Mouse (Mus musculus) heart, embryonic 13.5 days (tissue): Measurements from ENCODE around the gene Csmd2. TPM values are rescaled to one million over a fixed set of nuclear protein-coding genes. Genes with fewer than 3 reads are reported as not detected.
"Not testable (repeated sequence)": the region's sequence is repeated elsewhere in the genome, so short reads cannot be mapped to it uniquely, and the experiment has no call there.

Experiments used
- ATAC-seq: fragments of 200-750 bp; cut with Nextera tagmentation; 2 replicates; pipeline ENCODE4 v1.8.0; 2017; ENCODE audit warnings: moderate TSS enrichment; ENCODE audit not compliant: insufficient number of reproducible peaks, low FRiP score, low TSS enrichment; ENCODE audit errors: extremely low read depth
- H3K27ac ChIP-seq: fragments of 300-500 bp; sonication (generic); replicated peaks from 2 replicates; pipeline ENCODE4 v1.5.1; 2015; ENCODE audit warnings: moderate library complexity, mild to moderate bottlenecking, inconsistent platforms
- H3K27me3 ChIP-seq: fragments of 300-500 bp; sonication (generic); replicated peaks from 2 replicates; pipeline ENCODE4 v1.6.1; 2015; ENCODE audit warnings: mild to moderate bottlenecking, inconsistent platforms
- H3K36me3 ChIP-seq: fragments of 300-500 bp; sonication (generic); 2 replicates; pipeline ENCODE4 v1.6.1; 2015; ENCODE audit warnings: mild to moderate bottlenecking, inconsistent platforms
- H3K4me1 ChIP-seq: fragments of 300-500 bp; sonication (generic); 2 replicates; pipeline ENCODE4 v1.6.1; 2015; ENCODE audit warnings: inconsistent platforms
- H3K4me2 ChIP-seq: fragments of 300-500 bp; sonication (generic); 2 replicates; pipeline ENCODE4 v1.6.1; 2015; ENCODE audit warnings: inconsistent platforms, mild to moderate bottlenecking, moderate library complexity
- H3K4me3 ChIP-seq: fragments of 300-500 bp; sonication (generic); 2 replicates; pipeline ENCODE4 v1.5.1; 2015; ENCODE audit warnings: moderate library complexity, mild to moderate bottlenecking, inconsistent platforms
- H3K9ac ChIP-seq: fragments of 300-500 bp; sonication (generic); 2 replicates; pipeline ENCODE4 v1.6.1; 2015; ENCODE audit warnings: inconsistent platforms, mild to moderate bottlenecking, moderate library complexity
- H3K9me3 ChIP-seq: fragments of 300-500 bp; sonication (generic); 2 replicates; pipeline ENCODE4 v1.6.1; 2016; ENCODE audit warnings: inconsistent platforms
- WGBS: fragments of 180-500 bp; shearing (Covaris S2); methylation state at CpG from one replicate; pipeline ENCODE4 v1.1.7; 2015; ENCODE audit warnings: mixed read lengths; 5-methylcytosine and 5-hydroxymethylcytosine counted together
- polyA plus RNA-seq: library from polyadenylated mRNA; unstranded; fragments of >200 nt; fragmentation: Nextera tagmentation; extraction: Ambion mirVana; gene quantifications from 2 replicates; pipeline ENCODE4 v1.2.1, GENCODE M21; 2015

The Csmd2 gene
- polyA plus RNA-seq, 1 experiment from 2014 or later = 0.01 TPM

DNA sequence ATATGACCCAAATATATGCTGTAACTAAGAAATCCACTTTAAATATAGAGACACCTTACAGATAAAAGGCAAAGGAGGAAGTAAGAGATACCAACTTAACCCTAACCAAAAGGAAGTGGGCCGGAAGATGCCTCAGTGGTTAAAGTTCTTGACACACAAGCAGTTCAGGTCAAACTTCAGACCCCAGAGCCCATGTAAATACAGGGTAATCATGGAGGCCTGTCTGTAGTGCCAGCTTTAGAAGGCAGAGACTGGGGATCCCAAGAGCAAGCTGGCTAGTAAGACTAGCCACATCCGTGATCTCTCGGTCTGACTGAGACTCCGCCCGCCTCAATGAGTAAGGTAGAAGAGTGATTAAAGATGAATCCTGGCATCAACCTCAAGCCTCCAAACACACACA is 606.4 kb downstream of the Csmd2 start:
- Histone ChIP-seq H3K4me3 (no peak overlapping the region), H3K4me1 (peaks cover 4% of the 10 kb centered on the region; the same call in 1 of the 2 replicates), H3K36me3 (peaks cover 31% of the 10 kb centered on the region), H3K27ac (no peak overlapping the region), H3K9ac (no peak overlapping the region), H3K9me3 (no peaks in the 10 kb centered on the region), H3K27me3 (no peaks in the 10 kb centered on the region), H3K4me2 (no peak overlapping the region)
- ATAC-seq = no peak
- WGBS = 83% methylated on average over 5 of the region's 5 CpGs

DNA sequence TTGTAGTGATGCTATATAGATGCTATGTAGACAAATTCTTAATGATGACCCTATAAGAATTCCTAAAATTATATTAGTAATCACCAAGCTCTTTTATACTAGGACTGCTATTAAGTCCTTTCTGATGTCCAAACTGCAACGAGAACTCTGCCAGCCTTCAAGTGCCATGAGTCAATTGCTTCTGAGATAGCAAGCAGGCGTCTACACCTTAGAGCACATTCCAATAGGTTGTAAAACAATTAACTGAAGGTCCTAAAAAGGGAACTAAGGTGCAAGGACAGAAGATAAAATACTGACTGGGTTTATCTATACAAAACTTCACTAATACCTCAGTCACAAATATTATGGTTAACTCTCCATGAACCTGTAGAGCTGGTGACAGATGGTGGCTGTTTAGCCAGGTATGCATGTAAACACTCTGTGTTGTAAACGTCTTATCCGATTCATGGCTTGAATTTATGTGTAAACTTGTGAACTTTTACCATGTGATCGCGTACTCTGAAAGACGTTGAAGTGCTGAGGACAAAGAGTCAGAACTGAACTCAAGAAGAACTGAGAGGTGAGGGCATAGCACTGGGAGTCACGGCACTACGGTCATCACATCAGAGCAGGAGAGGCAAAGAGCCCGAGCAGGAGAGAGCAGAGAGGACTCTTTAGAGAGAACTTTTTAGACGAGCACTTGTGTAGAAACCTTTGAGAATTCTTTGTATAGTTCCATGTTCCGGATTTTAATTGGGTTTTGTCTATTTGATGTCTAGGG is 610.3 kb downstream of the Csmd2 start:
- H3K27me3 ChIP-seq = no peaks in the 10 kb centered on the region
- no peaks in the 10 kb centered on the region for H3K9me3 ChIP-seq
- no peak overlapping the region for H3K4me2 ChIP-seq
- H3K4me1 ChIP-seq = peaks cover 4% of the 10 kb centered on the region; the same call in 1 of the 2 replicates
- WGBS = 74% methylated on average over 12 of the region's 12 CpGs
- no peak for ATAC-seq
- H3K36me3 ChIP-seq = peaks cover 34% of the 10 kb centered on the region
- H3K9ac ChIP-seq = no peak overlapping the region
- H3K27ac ChIP-seq = no peak overlapping the region
- H3K4me3 ChIP-seq = no peak overlapping the region

DNA sequence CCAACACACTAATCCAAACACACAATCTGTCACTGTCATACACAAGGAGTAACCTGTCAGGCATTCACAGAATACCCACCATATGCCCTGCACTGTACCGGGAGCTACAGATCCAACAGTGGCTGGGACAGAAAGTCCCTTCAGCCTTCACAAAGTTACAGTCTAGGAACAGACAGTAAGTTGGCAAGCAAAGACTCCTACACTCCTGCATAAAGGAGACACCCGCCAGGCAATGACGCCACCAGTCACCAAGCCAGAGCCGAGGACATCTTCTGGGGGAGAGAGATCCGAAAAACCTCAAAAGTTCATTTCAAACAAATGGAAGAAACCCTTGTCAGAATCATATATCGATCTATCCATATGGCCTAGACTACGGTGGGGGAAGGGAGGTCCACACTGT is 618.9 kb downstream of the Csmd2 start:
- H3K9me3 ChIP-seq = no peaks in the 10 kb centered on the region
- H3K9ac ChIP-seq = no peak overlapping the region
- no peak overlapping the region for H3K27ac ChIP-seq
- H3K4me1 ChIP-seq = peaks cover 23% of the 10 kb centered on the region
- ATAC-seq = no peak
- H3K4me3 ChIP-seq = no peak overlapping the region
- peaks cover 31% of the 10 kb centered on the region for H3K36me3 ChIP-seq
- no peak overlapping the region for H3K4me2 ChIP-seq
- 90% methylated on average over 7 of the region's 7 CpGs for WGBS
- no peaks in the 10 kb centered on the region for H3K27me3 ChIP-seq

DNA sequence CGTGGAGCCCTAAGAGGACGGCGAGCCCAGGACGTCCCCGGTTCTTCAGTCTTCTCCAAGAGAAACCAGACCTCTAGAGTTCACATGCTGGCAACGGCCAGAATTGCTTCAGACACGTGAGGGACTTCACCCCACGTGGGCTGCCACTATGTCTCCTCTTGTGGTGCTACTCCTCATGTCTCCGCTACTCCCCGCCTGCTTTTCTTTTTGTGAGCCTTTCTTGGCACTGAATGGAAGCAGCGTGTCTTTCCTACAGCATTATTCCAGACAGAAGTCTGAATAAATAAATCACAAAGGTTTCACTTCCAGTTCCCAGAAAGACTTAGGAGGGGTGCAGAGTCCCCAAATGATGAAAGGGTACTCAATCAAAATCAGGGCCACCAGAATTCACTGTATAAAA is 620.0 kb downstream of the Csmd2 start:
- Histone ChIP-seq H3K4me1 (peaks cover 23% of the 10 kb centered on the region), H3K36me3 (peaks cover 20% of the 10 kb centered on the region), H3K9ac (no peak overlapping the region), H3K9me3 (no peaks in the 10 kb centered on the region), H3K4me3 (no peak overlapping the region), H3K27me3 (no peaks in the 10 kb centered on the region), H3K27ac (no peak overlapping the region), H3K4me2 (peak overlapping the region; percentile 22)
- 69% methylated on average over 11 of the region's 11 CpGs for WGBS
- no peak for ATAC-seq

DNA sequence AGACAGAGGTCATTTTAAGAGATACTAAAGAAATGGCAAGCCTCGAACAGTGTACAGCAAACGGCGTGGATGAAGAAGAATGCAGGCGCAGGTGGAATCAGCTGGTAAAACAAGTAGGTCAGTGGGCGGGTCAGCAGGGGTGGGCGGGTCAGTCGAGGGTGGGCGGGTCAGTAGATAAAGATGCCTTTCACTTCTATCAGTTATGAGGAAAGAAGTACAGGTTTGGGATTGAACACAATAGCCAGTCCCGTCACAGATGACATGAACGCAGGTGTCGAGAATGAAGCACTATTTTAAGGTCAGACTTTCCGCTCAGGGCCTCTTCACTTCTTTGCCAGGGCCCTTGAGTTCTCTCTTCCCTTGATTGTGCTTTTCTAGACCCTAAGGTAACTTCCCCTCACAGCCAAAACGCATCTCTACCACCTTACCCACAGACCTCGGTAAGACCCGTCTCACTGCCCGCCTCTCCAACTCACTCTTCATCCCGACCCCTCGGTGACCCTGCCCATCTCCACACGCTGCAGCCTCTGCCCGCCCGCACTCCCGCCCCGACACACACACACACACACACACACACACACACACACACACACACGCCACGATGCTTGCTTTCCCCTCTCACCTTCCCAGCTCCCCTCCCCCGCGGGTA is 621.7 kb downstream of the Csmd2 start:
- Histone ChIP-seq H3K4me1 (peaks cover 23% of the 10 kb centered on the region), H3K9me3 (no peaks in the 10 kb centered on the region), H3K9ac (peak overlapping the region; percentile 87), H3K27ac (peak overlapping the region; percentile 52), H3K4me3 (peak overlapping the region; percentile 72), H3K4me2 (peak overlapping the region; percentile 81), H3K27me3 (peaks cover 3% of the 10 kb centered on the region), H3K36me3 (peaks cover 3% of the 10 kb centered on the region)
- peak; percentile 26; the same call in 1 of the 2 replicates for ATAC-seq
- 6% methylated on average over 24 of the region's 27 CpGs for WGBS

DNA sequence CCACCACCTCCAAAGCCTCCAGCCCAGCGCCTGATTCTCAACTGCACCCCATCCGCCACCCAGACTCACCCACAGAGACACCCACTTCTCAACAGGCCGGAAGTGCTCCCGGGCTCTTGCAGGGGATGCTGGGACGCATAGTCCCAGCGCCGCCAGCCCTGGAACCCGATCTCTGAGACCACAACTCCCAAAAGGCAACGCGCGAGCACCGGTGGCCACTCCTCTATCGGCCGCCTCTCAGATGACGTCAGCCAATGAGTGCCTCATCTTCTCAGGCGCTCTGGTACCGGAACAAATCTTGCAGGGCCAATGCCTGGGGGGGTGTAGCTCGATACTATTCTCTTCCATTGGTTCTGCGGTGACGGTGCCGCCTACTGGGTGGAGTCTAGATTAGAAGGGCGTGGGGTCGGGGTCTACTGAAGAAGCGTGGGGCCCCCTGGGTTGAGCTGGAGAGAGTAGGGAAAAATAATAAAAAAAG is 622.3 kb downstream of the Csmd2 start, which contains the start of gene Zscan20:
TSS of gene Zscan20 (minus strand) at position 174 of the 478 bp plus-strand sequence.
- H3K27ac ChIP-seq = peak within 1 kb of the TSS; percentile 52
- peak within 1 kb of the TSS; percentile 87 for H3K9ac ChIP-seq

DNA sequence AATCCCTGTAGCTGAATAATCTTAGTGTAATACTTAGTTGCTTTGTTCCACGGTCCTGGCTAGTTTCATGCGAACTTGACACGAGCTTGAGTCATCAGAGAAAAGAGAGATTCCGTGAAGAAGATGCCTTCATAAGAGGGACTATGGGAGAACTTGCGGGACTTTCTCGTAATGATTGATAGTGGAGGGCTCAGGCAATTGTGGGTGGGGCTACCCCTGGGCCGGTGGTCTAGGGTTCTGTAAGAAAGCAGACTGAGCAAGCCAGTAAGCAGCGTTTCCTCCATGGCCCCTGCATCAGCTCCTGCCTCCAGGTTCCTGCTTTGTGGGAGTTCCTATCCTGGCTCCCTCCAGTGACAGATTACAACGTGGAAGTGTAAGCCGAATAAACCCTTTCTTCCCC is 623.0 kb downstream of the Csmd2 start:
- Histone ChIP-seq H3K4me2 (peak overlapping the region; percentile 81), H3K4me3 (peak overlapping the region; percentile 72), H3K36me3 (no peaks in the 10 kb centered on the region), H3K9ac (peak overlapping the region; percentile 29; the same call in 1 of the 2 replicates), H3K9me3 (no peaks in the 10 kb centered on the region), H3K4me1 (peaks cover 23% of the 10 kb centered on the region), H3K27me3 (peaks cover 16% of the 10 kb centered on the region), H3K27ac (no peak overlapping the region; the same call in 1 of the 2 replicates)
- ATAC-seq = no peak
- 21% methylated on average over 10 of the region's 10 CpGs for WGBS

More for the DNA sequence above, 622.3 kb downstream of the Csmd2 start, which contains the start of gene Zscan20:
- no peaks in the 10 kb centered on the region for H3K9me3 ChIP-seq
- peak within 1 kb of the TSS; percentile 72 for H3K4me3 ChIP-seq
- H3K27me3 ChIP-seq = peaks cover 9% of the 10 kb centered on the region
- H3K4me1 ChIP-seq = peaks cover 23% of the 10 kb centered on the region
- ATAC-seq = peak; percentile 94
- H3K4me2 ChIP-seq = peak within 1 kb of the TSS; percentile 81
- H3K36me3 ChIP-seq = no peaks in the 10 kb centered on the region
- under 1% methylated on average over 24 of the region's 24 CpGs for WGBS

DNA sequence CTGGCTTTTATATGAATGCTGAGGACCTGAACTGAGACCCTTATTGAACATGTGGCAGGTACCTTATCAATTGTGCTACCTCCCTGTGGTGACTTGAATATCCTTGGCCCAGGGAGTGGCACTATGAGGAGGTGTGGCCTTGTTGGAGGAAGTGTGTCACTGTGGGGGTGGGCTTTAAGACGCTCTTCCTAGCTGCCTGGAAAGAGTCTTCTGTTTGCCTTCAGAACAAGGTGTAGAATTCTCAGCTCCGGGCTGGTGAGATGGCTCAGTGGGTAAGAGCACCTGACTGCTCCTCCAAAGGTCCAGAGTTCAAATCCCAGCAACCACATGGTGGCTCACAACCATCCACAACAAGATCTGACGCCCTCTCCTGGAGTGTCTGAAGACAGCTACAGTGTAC is 624.1 kb downstream of the Csmd2 start:
- not testable (repeated sequence) for H3K36me3 ChIP-seq, H3K4me2 ChIP-seq, H3K27ac ChIP-seq, H3K9ac ChIP-seq, H3K4me3 ChIP-seq, ATAC-seq, H3K9me3 ChIP-seq
- 85% methylated on average over 3 of the region's 3 CpGs for WGBS
- H3K4me1 ChIP-seq = peaks cover 23% of the 10 kb centered on the region
- peaks cover 26% of the 10 kb centered on the region for H3K27me3 ChIP-seq

DNA sequence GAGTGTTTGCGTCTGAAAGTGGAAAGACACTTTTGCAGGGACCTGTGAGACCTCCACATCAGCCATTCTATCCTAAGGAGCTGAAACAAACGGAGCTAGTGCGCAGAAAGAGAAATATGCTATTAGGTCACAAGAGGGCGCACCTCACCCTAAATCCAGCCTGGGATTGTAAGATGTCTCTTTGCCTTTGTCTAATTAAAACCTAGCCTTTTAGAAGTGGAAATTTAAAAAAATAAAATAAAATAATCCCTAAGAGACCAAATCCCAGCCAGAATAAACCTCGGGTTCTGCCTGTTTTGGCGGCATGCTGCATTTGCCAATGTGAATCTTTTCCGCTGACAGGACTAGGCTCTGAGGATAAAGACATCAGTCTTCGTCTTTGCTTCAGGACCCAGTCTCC is 625.7 kb downstream of the Csmd2 start:
- Histone ChIP-seq H3K27ac (no peak overlapping the region), H3K4me1 (peaks cover 27% of the 10 kb centered on the region), H3K4me2 (no peak overlapping the region), H3K27me3 (peaks cover 42% of the 10 kb centered on the region), H3K9me3 (no peaks in the 10 kb centered on the region), H3K4me3 (no peak overlapping the region), H3K9ac (no peak overlapping the region), H3K36me3 (no peaks in the 10 kb centered on the region)
- WGBS = 19% methylated on average over 8 of the region's 8 CpGs
- no peak for ATAC-seq

DNA sequence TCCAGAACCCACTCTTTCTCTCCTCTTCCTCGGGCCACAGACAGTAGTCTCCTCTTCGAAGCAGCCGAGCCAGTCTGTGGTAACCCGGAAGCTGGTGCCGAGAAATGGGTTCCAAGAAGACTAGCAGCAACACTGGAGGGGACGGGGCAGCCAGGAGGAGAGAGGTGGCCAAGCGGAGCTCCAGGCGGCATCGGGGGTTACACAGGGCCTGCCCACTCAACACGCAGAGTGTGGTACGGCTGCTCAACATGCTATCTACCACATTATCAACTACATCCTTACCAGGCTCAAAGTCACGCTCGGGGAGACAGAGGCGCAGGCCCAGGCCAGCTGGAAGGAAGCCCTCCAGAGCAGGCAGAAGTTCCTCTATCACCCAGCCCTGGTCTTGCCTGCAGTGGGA is 628.1 kb downstream of the Csmd2 start:
- no peak for ATAC-seq
- H3K9me3 ChIP-seq = no peaks in the 10 kb centered on the region
- peaks cover 16% of the 10 kb centered on the region for H3K4me1 ChIP-seq
- no peak overlapping the region for H3K9ac ChIP-seq
- no peak overlapping the region for H3K4me3 ChIP-seq
- no peak overlapping the region for H3K27ac ChIP-seq
- H3K4me2 ChIP-seq = no peak overlapping the region
- WGBS = 77% methylated on average over 14 of the region's 14 CpGs
- peaks cover 45% of the 10 kb centered on the region for H3K27me3 ChIP-seq
- no peaks in the 10 kb centered on the region for H3K36me3 ChIP-seq
